ENCODE assay signal across 15 mouse cellular contexts in the genomic region with DNA sequence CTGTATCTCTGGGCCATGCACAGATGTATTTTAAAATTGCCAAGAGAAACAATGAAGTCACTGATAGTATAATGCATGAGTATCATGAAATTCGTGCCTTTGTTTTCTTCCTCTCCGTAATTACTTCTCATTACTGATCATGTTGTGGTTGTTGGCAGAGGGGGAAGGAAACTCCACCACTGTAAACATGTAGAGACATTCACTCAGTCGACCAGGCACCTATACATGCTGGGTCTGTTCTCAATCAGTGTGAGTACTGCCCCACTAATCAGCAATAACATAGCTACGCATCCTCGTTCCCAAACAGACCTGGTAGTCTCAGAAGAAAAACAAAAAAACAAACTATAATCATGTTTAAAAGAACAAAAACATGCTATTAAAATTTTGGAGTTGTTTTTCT.
"Had no signal": no experiment of that assay in that cellular context is flagged by ENCODE, and none has a peak within 500 bp of the region (broad histone marks: within the 10 kb centered on the region; RNA-seq: fewer than 3 reads in every experiment).

No protein-coding gene starts in this region.

- H3K36me3 ChIP-seq: kidney, embryonic 15.5 days; limb, embryonic 12.5 days; limb, embryonic 15.5 days; midbrain, embryonic 10.5 days; midbrain, embryonic 13.5 days; stomach, embryonic 15.5 days had no signal

- H3K9ac ChIP-seq: kidney, embryonic 15.5 days; limb, embryonic 12.5 days; limb, embryonic 15.5 days; liver, embryonic 14.5 days; liver, postnatal 0 days; lung, embryonic 14.5 days; midbrain, embryonic 13.5 days; stomach, embryonic 15.5 days had no signal

- DNase-seq: liver, postnatal 0 days; lung, embryonic 14.5 days; thymus, postnatal 25 days had no signal

- H3K4me3 ChIP-seq: kidney, embryonic 15.5 days; limb, embryonic 12.5 days; limb, embryonic 15.5 days; megakaryocyte, embryonic 14.5 days; midbrain, embryonic 10.5 days; midbrain, embryonic 13.5 days; stomach, embryonic 15.5 days had no signal

- H3K9me3 ChIP-seq: kidney, embryonic 15.5 days; limb, embryonic 12.5 days; limb, embryonic 15.5 days; megakaryocyte, embryonic 14.5 days; midbrain, embryonic 10.5 days; midbrain, embryonic 13.5 days; stomach, embryonic 15.5 days had no signal

- H3K27ac ChIP-seq: kidney, embryonic 15.5 days; limb, embryonic 12.5 days; limb, embryonic 15.5 days; liver, embryonic 14.5 days; midbrain, embryonic 10.5 days; midbrain, embryonic 13.5 days; stomach, embryonic 15.5 days had no signal

- H3K4me2 ChIP-seq: kidney, embryonic 15.5 days; limb, embryonic 12.5 days; limb, embryonic 15.5 days; liver, embryonic 11.5 days; lung, embryonic 14.5 days; midbrain, embryonic 13.5 days; stomach, embryonic 15.5 days had no signal

- ATAC-seq: intestine, postnatal 0 days; lung, postnatal 0 days; midbrain, embryonic 13.5 days; midbrain, embryonic 16.5 days had no signal

- H3K27me3 ChIP-seq: kidney, embryonic 15.5 days; limb, embryonic 12.5 days; limb, embryonic 15.5 days; megakaryocyte, embryonic 14.5 days; midbrain, embryonic 13.5 days; stomach, embryonic 15.5 days had no signal

- H3K4me1 ChIP-seq: limb, embryonic 12.5 days; limb, embryonic 15.5 days; midbrain, embryonic 13.5 days; stomach, embryonic 15.5 days had no signal
